Mouse (Mus musculus) bone marrow macrophage, adult 2 months (primary cell): ENCODE results near the gene Cops2.

Experiments
- CTCF ChIP-seq: IDR thresholded peaks from 2 replicates; pipeline ENCODE4 v1.5.1; 2012; ENCODE audit warnings: low read depth, mild to moderate bottlenecking, low read length, moderate library complexity
- POLR2A ChIP-seq: IDR thresholded peaks from 2 replicates; pipeline ENCODE4 v1.6.1; 2012; ENCODE audit warnings: mild to moderate bottlenecking, low read depth, low read length, borderline replicate concordance

- no peak for TF ChIP-seq CTCF
- no peak for TF ChIP-seq POLR2A
Observed at GRCm38 (mm10) chr2:125827898-125828297, 31.0 kb downstream of the Cops2 start.
